Mouse (Mus musculus) embryo, embryonic 9.5 days (tissue): ENCODE measurements at regions not wholly inside any gene's neighbourhood (a gene's known extent, or its start where the extent isn't known, plus 50 kb on each side); places are given as distances from the start of the nearest gene placed in this dataset.

Experiments
- DNase-seq: peaks from one replicate; pipeline ENCODE4 v3.0.0-alpha.2; 2017; ENCODE audit errors: extremely low spot score

GRCm38 (mm10) chr7:78123386-78123785 is 614.4 kb downstream of the Ntrk3 start:
- no peak for DNase-seq

DNA sequence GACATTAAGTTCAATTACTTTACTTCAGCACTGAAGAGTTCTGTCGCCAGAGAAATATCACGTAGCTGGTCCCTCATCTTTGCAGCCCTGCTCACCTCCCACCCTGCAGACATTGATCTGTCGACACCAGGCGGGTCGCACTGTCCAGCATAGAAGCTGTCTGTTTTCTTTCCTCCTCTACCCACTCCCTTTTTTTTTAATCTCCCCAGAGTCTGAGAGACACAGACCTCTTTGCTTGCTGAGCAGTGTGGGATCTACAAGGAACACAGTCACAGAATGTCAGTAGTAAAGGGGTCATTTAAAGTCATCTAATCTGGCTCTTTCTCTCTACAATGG is 616.7 kb downstream of the Ntrk3 start:
- DNase-seq = no peak

- DNase-seq = no peak
Observed at GRCm38 (mm10) chr7:78120462-78121150, 617.2 kb downstream of the Ntrk3 start.

DNA sequence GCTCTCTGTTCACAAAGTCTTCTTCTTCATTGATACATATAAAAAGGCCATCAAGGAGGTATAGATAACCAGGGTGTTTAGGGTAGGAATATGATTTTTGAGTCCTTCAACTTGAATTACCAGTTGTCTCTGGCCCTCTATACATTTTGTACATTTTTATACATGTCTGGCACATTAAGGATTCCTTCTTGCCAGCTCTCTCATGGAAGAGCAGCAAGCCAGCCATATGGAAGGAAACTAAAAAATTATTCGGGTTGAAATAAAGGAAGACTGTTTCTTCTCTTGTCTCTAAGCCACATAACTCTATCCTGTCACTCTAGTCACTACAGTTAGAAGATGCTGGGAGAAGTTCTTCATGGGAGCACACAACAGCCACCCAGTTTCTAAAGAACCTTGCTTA is 618.0 kb downstream of the Ntrk3 start:
- no peak for DNase-seq

DNA sequence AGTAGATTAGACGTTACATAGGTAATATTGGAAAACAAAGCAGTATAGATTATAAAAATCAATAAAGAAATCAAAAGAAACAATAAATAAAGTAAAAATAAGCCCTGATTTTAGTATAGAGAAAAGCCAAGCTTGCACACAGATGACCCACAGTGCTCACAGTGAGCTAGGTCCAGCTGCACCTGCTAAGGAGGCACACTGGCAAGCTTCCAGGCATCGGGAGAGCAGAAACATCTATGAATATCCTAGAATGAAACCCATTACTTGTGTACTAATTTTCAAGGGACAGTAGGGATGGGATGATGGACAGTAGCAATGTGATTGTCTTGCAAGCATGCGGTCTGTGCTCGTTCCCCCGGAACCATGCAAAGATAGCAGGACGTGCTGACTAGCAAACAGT is 626.5 kb downstream of the Ntrk3 start:
- no peak for DNase-seq

DNA sequence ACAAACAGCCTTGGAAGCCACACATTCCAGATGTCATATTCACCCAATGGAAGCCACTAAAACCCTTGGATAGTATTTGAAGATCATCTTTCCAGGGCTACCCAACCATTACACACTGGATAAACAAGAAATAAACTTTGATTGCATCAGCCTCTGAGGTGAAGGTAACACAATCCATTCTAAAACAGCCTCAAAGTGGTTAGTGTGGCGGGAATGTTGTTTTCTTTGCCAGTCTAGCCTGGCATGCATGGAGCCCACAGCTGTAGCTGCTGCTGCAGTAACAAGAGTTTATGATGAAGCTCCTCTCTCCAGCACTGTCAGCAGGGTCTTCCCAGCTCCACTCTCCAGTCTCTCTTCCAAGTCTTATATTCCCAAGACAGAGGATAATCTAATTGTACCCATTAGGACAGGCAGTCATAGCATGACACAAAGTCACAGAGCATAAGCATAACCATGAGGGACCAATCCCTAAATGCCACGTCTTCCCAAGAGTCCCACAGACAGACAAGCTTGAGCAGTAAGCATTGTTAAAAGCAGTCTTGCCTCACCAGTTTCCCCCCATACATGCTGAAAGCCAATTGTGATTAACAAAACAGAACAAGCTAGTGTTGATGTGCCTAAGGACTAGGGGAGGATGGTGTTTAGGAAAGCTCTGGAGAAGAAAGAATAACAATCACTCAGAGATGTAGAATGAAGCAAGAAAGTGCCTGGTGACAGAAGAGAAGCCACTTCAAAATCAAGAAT is 634.1 kb downstream of the Ntrk3 start:
- no peak for DNase-seq

DNA sequence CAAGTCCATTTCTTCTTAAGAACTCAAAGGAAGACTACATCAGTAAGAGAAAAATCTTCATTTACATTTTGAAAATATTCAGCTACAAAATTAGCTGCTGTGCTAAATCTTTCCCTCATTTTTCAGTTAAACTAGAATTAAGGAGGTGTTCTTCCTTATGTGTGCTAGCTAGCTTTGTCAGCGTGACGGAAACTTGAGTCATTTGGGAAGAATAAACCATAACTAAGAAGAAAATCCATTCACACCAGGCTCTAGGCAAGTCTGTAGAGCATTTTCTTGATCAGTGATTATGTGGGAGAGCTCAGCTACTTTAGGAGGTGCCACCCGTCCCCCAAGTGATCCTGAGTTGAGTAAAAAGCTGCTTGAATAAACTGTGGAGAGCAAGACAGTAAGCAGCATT is 635.4 kb downstream of the Ntrk3 start:
- no peak for DNase-seq

GRCm38 (mm10) chr7:78086566-78087008 is 651.2 kb downstream of the Ntrk3 start:
- no peak for DNase-seq

DNA sequence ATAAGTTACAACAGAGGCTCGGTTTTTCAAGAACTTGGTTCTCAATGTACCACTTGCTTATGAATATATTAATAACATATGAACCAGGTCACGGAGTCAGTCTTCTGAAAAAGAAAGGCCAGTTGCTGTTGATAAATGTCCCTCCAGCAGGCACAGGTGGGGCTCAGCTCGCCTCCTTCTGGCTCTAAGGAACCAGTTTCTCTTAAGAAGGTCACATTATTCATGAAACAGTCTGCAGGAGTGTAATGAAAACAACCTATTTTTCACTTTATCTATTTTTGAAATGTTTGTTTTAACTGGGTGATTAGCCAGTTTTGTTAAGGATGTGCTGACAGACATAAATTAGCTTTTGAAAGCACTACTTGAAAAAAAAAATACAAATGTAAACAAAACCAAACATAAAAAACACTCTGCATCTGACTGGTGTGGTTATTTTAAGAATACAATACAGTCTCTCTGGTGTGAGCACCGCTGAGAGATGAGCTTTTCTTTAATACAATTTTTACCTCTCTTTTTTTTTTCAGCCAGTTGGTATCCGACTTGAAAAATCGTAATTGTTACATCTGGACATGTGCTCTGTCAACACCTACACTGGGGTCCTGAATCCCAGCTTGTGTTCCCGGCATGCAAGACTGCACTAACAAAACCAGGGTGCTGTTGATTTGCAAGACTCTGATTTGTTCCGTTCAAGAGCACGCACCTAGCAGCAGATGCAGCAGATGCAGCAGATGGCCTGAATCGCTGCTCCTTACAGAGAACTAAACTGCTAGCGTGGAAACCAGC is 651.8 kb downstream of the Ntrk3 start:
- DNase-seq = no peak

GRCm38 (mm10) chr7:78079708-78080107 is 658.1 kb downstream of the Ntrk3 start:
- no peak for DNase-seq

DNA sequence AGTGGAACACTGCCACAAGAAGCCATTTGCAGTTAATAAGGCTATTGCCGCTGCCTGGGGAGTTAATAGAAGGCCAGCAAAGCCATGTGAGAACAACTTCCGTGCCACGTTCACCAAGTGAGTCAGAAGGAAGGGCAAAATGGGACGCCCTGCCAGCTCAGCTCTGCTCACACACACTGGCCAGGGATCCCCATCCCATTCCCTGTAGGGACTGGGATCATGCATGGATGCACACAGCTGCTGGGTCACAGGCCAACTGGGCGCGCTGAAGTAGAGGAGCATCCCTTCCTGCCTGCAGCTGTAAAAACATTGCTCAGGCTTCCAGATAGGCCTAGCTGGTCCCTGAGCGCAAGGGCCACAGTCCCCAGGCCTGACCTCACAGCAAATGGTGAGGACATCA is 666.7 kb downstream of the Ntrk3 start:
- DNase-seq = peak; percentile 33

- DNase-seq = no peak
Observed at GRCm38 (mm10) chr7:78061631-78062030, 676.2 kb downstream of the Ntrk3 start.

DNA sequence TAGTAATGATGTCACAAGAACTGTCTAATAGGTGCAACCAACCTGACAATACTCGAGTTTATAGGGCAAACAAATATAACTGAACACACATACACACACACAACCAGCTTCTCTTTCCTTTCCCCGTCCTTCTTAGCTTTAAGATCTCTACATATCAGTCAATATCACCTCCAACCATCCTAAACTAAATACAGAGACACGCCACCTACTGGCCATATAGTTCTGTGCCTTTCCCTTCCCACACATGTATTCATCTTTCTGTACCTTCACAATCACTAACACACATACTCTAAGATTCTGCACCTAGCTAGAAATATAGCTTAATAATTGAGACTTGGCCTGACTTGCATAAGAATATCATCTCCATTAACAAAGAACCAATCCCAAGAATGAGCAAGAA is 688.2 kb downstream of the Ntrk3 start:
- no peak for DNase-seq

DNA sequence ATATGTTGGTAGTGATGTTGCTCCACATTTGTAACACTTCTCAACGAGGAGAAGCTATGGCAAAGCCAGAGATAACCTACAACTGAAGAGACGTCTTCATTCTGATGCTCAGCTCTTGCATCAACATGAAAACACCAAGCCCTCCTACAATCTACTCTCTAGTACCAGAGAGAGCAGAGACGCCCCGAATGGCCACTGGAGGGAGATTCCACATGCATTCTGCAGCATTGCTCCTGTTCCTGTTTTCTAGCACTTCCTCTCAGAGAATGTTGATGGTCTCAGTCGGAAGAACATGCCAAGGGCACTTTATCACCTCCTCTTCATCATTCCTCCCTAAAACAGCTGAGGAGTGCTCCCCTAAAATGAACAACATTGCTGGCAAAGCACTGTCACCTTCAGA is 692.4 kb downstream of the Ntrk3 start:
- DNase-seq = no peak

- DNase-seq = no peak
Observed at GRCm38 (mm10) chr7:78031032-78031431, 706.8 kb downstream of the Ntrk3 start.

- DNase-seq = no peak
Observed at GRCm38 (mm10) chr7:78026992-78027615, 710.7 kb downstream of the Ntrk3 start.

- DNase-seq = no peak
Observed at GRCm38 (mm10) chr7:78023591-78023990, 714.2 kb downstream of the Ntrk3 start.

GRCm38 (mm10) chr7:78023075-78023474 is 714.7 kb downstream of the Ntrk3 start:
- DNase-seq = no peak

DNA sequence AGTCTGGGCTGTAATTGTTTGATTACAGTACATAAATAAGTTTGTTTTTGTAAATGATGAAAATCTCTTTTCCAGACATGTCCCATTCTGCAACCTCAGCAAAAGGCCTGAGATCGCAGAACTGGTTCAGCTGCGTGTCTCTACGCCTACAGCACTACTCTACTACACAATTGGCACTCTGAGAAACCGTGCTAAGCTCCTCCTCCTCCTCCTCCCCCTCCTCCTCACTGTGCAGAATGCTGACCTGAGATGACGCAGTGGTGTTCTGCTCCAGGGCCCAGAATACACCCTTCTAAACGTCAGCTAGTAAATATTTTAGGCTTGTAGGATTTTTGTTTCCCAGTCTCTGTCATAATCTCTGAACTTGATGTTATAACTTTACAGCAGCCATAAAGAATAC is 724.2 kb downstream of the Ntrk3 start:
- DNase-seq = no peak

DNA sequence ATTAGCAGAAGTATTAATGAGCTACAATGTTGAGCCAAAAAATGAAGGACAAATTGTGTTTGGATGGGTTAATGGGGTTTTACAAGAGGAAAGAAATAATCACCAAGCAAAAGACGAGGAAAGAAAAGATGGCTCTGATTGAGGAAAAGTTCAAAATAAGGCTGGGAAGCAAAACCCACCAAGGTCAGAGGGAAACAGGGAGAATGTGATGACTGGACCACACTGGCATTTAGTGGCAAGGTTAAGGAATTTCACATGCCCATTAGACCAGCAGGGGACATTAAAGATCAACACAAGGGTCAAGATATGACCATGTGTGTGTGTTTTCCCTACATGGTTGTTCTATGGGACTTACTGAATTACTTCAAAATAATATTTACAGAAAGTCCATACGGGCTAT is 734.7 kb downstream of the Ntrk3 start:
- no peak for DNase-seq

DNA sequence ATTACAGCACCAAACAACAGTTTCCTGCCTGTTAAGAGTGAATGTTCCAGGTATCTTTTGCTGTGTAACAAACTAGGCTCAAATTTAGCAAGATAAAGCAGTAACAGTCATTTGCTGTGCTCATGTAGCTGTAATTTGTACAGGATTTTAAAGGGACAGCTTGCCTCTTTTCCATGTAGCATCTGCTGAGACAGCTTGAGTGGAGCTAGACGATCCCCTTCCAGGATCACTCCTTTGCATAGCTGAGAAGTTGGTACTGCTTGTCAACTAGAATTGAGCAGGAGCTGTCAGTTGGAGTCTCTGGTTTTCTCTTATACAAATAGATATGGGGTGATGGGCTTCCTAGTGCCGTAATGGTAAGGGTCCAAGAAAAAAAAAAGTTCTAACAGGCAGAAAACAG is 744.0 kb downstream of the Ntrk3 start:
- DNase-seq = no peak

- DNase-seq = no peak
Observed at GRCm38 (mm10) chr7:77990150-77990549, 747.7 kb downstream of the Ntrk3 start.
